Mouse (Mus musculus) embryonic fibroblast, embryonic 13.5 days (primary cell): ENCODE measurements around the gene Sar1b. TPM values are rescaled to one million over a fixed set of nuclear protein-coding genes. Genes with fewer than 3 reads are reported as not detected.

Experiments
- H3K27ac ChIP-seq: 2 replicates; pipeline ENCODE4 v1.5.1; 2012; ENCODE audit warnings: low read length, control low read depth, inconsistent platforms; ENCODE audit not compliant: insufficient read depth
- H3K4me1 ChIP-seq: 2 replicates; pipeline ENCODE4 v1.6.1; 2011; ENCODE audit warnings: low read length; ENCODE audit not compliant: control insufficient read depth, insufficient read depth
- H3K4me3 ChIP-seq: 2 replicates; pipeline ENCODE4 v1.5.1; 2011; ENCODE audit warnings: mild to moderate bottlenecking, control low read depth, low read length; ENCODE audit not compliant: insufficient read depth
- CTCF ChIP-seq: IDR thresholded peaks from 2 replicates; pipeline ENCODE4 v1.5.1; 2011; ENCODE audit warnings: mild to moderate bottlenecking, control low read depth, low read length, moderate library complexity, borderline replicate concordance; ENCODE audit not compliant: insufficient read depth
- POLR2A ChIP-seq: IDR thresholded peaks from 2 replicates; pipeline ENCODE4 v1.6.1; 2011; ENCODE audit warnings: low read depth, mild to moderate bottlenecking, control low read depth, low read length, moderate library complexity
- polyA plus RNA-seq: library from polyadenylated mRNA; stranded (reverse); fragments of >200 nt; gene quantifications from 2 replicates; pipeline ENCODE4 v1.2.4, GENCODE M21; 2011; ENCODE audit warnings: low read depth; ENCODE audit not compliant: missing spikeins, insufficient read length

Gene Sar1b
- polyA plus RNA-seq, 1 experiment, result 68.5 TPM

DNA sequence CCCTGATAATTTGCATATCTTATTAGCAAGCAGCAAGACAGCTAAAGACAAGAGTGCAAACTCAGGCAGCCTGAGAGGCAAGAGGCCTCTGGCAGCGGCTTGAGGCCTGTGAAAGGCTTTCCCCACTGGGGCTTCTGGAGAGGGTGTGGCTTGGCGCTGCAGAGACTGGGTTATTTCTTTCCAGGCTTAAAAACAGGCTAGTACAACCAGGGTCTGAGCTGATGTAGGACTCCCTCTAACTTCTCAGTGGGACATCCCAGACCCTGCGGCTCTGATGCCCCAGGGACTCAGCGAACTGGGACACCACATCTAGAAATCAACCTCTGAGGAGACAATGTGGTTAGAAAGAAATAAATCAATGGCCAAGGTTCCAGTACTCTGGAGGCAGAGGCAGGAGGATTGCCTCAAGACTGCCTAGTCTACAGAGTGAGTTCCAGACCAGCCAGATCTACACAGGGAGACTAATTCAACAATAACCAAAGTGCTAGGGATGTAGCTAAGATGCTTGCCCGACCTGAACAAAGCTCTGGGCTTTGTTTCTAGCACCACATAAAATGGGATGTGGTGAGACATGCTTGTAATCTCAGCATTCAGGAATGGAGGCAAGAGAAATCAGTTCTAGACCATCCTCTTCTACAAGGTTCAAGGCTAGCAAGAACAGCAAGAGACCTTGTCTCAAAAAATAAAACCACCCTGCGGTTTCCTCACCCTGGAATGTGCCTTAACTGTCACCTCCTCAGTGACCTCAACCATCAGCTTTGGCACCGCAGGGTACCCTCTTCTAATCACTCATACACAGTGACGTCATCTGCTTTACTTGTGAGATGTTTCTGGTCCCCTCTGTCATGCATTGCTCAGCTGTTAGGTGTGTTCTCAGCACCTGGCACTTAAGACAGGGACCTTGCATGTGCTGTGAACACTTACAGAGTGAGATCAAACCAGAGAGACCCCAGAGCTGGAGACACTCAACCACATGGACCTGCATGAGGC, 74.0 kb downstream of the Sar1b start:
- no peaks in the 10 kb centered on the region for H3K4me1 ChIP-seq
- H3K4me3 ChIP-seq, result no peak overlapping the region
- H3K27ac ChIP-seq, result no peak overlapping the region
- no peak for TF ChIP-seq CTCF
- no peak for TF ChIP-seq POLR2A

DNA sequence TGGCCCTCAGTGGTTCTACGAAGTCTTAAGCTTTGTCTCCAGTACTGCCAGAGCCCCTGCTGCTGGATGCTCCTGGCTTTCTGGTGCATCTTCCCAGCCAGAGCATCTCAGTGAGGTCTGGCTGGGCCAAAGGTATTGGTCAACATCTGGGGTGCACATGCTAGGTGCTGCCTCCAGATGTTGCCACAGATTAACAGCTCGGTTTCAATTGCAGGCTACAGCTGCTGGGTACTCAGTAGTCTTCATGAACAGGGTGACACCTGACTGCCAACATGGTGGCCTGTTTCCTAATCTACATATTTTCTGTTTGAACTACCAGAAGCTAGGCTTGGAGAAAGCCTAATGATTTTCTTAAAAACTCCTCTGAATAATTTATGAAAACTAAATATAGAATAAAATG, 75.6 kb downstream of the Sar1b start:
- no peak overlapping the region for H3K27ac ChIP-seq
- no peak for TF ChIP-seq POLR2A
- TF ChIP-seq CTCF, result no peak
- H3K4me3 ChIP-seq, result no peak overlapping the region
- no peaks in the 10 kb centered on the region for H3K4me1 ChIP-seq

DNA sequence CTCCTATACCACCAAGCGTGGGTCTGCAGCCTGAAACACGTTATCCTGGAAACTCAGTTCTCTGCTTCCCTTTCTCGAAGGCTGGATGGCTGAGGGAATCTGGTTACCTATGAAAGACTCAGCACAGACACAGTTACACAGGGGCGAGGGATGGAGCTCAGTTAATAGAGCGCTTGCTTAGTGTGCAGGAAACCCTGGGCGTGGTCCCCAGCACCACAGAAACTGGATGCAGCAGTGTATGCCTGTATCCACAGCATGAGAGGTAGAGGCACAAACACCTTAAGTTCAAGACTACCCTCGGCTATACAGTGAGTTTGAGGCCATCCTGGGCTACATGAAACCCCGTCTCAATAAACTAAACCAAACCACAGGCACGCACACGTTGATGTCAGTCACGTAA, 76.5 kb downstream of the Sar1b start:
- Histone ChIP-seq H3K4me3 (no peak overlapping the region), H3K4me1 (no peaks in the 10 kb centered on the region), H3K27ac (no peak overlapping the region)
- no peak for TF ChIP-seq POLR2A
- TF ChIP-seq CTCF, result no peak

DNA sequence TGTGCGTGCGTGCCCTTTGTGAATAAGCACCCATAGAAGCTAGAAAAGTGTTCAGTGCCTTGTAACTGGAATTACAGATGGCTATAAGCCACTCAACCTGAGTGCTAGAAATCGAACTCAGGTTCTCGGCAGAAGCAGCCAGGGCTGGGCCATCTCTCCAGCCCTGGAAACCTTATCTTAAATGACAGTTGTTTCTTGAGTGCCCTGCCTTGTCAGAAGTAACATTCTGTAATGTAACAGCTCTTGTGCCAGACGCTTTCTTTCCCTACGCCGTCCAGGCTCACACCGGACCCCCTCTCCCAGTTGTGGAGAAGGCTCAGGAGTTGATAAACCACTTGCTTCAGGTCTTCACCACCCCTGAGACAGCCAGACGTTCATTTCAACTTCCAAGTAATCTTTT, 77.2 kb downstream of the Sar1b start:
- Histone ChIP-seq H3K4me1 (no peaks in the 10 kb centered on the region), H3K4me3 (no peak overlapping the region), H3K27ac (no peak overlapping the region)
- TF ChIP-seq CTCF (no peak), POLR2A (no peak)

DNA sequence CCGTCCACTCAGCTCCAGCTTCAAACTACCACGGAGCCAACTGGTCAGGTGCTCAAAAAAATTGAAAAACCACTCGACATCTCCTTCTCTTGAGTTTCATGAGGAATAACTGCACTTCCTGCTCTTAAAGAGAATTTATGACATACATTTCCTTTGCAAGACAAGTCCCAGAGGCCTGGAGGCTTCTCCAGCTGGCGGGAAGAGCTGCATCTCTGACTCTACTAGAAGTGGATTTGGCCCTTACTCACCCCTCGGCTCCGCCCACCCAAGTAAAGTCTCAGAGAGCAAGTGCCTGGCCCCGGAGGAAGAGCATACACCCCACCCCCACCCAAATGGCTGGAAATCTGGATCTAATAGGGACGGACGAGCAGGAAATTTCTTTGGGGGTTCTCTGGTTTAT, 77.7 kb downstream of the Sar1b start:
- no peak overlapping the region for H3K4me3 ChIP-seq
- TF ChIP-seq CTCF (no peak), POLR2A (no peak)

More for the DNA sequence above, 77.7 kb downstream of the Sar1b start:
- Histone ChIP-seq H3K4me1 (no peaks in the 10 kb centered on the region), H3K27ac (no peak overlapping the region)

Other genes starting within 250 kb of the Sar1b start
- 12.0 and 14.2 TPM in 2 replicates for gene Phykpl, start 178.9 kb upstream of the Sar1b start, polyA plus RNA-seq
- 361 and 364 TPM in 2 replicates for gene Hnrnpab, start 156.8 kb upstream of the Sar1b start, polyA plus RNA-seq
- gene Nhp2, start 144.0 kb upstream of the Sar1b start, polyA plus RNA-seq, result 61.2 and 70.9 TPM in 2 replicates
- gene Rmnd5b, start 127.8 kb upstream of the Sar1b start, polyA plus RNA-seq, result 17.5 and 20.0 TPM in 2 replicates
- 0.35 and 1.8 TPM in 2 replicates for gene N4bp3, start 112.8 kb upstream of the Sar1b start, polyA plus RNA-seq
- gene D930048N14Rik, start 112.7 kb upstream of the Sar1b start, polyA plus RNA-seq, result 0.30 and 0.52 TPM in 2 replicates
- 30.8 and 31.2 TPM in 2 replicates for gene 0610009B22Rik, start 74.8 kb upstream of the Sar1b start, polyA plus RNA-seq
- gene Sec24a, start 53 bp upstream of the Sar1b start, polyA plus RNA-seq, result 42.0 and 46.5 TPM in 2 replicates
- 3.7 and 5.8 TPM in 2 replicates for gene Jade2, start 94.0 kb downstream of the Sar1b start, polyA plus RNA-seq
- 18.0 and 28.1 TPM in 2 replicates for gene Cdkn2aipnl, start 204.0 kb downstream of the Sar1b start, polyA plus RNA-seq
- 165 and 168 TPM in 2 replicates for gene Ube2b, start 237.1 kb downstream of the Sar1b start, polyA plus RNA-seq
- 8.8 and 11.7 TPM in 2 replicates for gene Cdkl3, start 240.5 kb downstream of the Sar1b start, polyA plus RNA-seq